ENCODE assay signal across 12 mouse cellular contexts in the genomic region with DNA sequence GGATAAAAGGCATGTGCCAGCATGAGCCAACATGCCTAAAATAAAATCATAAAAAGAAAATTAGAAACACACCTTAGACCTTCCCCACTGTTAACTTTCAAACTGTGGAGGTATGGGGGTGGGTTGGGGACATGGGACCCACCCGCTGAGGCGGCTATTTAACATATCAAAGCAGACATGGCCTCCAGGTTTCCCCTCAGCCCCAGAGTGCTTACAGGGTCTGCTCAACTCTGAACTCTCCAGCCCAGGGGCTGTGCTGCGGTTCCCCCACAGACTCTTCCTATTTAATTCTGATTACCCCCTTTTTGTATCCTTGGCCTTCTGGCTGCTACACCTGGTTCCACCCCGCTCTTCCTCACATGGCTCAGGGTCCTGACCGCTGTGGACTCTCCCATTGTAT.
"Had no signal": no experiment of that assay in that cellular context is flagged by ENCODE, and none has a peak within 500 bp of the region (broad histone marks: within the 10 kb centered on the region; RNA-seq: fewer than 3 reads in every experiment).

No protein-coding gene starts in this region.

- H3K4me1 ChIP-seq: liver, embryonic 13.5 days had no signal

- ATAC-seq: intestine, embryonic 15.5 days; liver, postnatal 0 days; midbrain, embryonic 13.5 days had no signal

- H3K27ac ChIP-seq: intestine, embryonic 15.5 days; liver, embryonic 13.5 days; midbrain, embryonic 13.5 days; neural tube, embryonic 15.5 days had no signal

- H3K36me3 ChIP-seq: intestine, embryonic 15.5 days; liver, embryonic 13.5 days; midbrain, embryonic 13.5 days; neural tube, embryonic 15.5 days had no signal

- H3K4me2 ChIP-seq: intestine, embryonic 15.5 days; liver, embryonic 13.5 days; midbrain, embryonic 13.5 days; neural tube, embryonic 15.5 days had no signal

- H3K4me3 ChIP-seq: intestine, embryonic 15.5 days; liver, embryonic 13.5 days; midbrain, embryonic 13.5 days; neural tube, embryonic 15.5 days had no signal

- H3K9me3 ChIP-seq: intestine, embryonic 15.5 days; liver, embryonic 13.5 days; midbrain, embryonic 13.5 days; neural tube, embryonic 15.5 days had no signal

- H3K27me3 ChIP-seq: intestine, embryonic 15.5 days; liver, embryonic 13.5 days; midbrain, embryonic 13.5 days; neural tube, embryonic 15.5 days had no signal

- DNase-seq: kidney, adult 18-20 months; kidney, postnatal 14 days; liver; liver, embryonic 13.5 days; liver, postnatal 0 days; lung, postnatal 36 days; spleen, adult 18-20 months; thymus, adult 18-20 months; thymus, postnatal 14 days had no signal

- H3K9ac ChIP-seq: intestine, embryonic 15.5 days; liver, embryonic 13.5 days; liver, postnatal 0 days; midbrain, embryonic 13.5 days; neural tube, embryonic 15.5 days had no signal
